Mouse (Mus musculus) heart, adult 8-10 months (tissue): ENCODE results near the gene Cmc2. TPM values are rescaled to one million over a fixed set of nuclear protein-coding genes. Genes with fewer than 3 reads are reported as not detected.

Source experiments
- DNase-seq: peaks from one replicate; pipeline ENCODE4 v3.0.0; 2022; ENCODE audit warnings: low spot score
- total RNA-seq, 4 experiments: library from RNA; stranded (reverse); gene quantifications; 2 replicates each; pipeline ENCODE4 v1.2.4; 2022

Gene Cmc2
- total RNA-seq, 4 experiments from 2014 or later = 65.4 to 79.4 (median 70.2) TPM

GRCm38 (mm10) chr8:116905836-116906235 is 15.4 kb downstream of the Cmc2 start:
- DNase-seq = no peak

GRCm38 (mm10) chr8:116905252-116905651 is 16.0 kb downstream of the Cmc2 start:
- DNase-seq = no peak

- no peak for DNase-seq
Measured at GRCm38 (mm10) chr8:116904736-116905135, 16.5 kb downstream of the Cmc2 start.

GRCm38 (mm10) chr8:116895521-116895920 is 25.7 kb downstream of the Cmc2 start:
- DNase-seq = peak; percentile 26

- no peak for DNase-seq
Measured at GRCm38 (mm10) chr8:116893938-116894337, 27.3 kb downstream of the Cmc2 start.

GRCm38 (mm10) chr8:116892636-116893035 is 28.6 kb downstream of the Cmc2 start:
- DNase-seq = no peak

GRCm38 (mm10) chr8:116892130-116892529 is 29.1 kb downstream of the Cmc2 start:
- no peak for DNase-seq

GRCm38 (mm10) chr8:116891446-116891845 is 29.8 kb downstream of the Cmc2 start:
- DNase-seq = no peak

GRCm38 (mm10) chr8:116887813-116888212 is 33.4 kb downstream of the Cmc2 start:
- no peak for DNase-seq

GRCm38 (mm10) chr8:116881396-116881795 is 39.9 kb downstream of the Cmc2 start:
- no peak for DNase-seq

- no peak for DNase-seq
Measured at GRCm38 (mm10) chr8:116875798-116876450, 45.3 kb downstream of the Cmc2 start.

GRCm38 (mm10) chr8:116873986-116874385 is 47.3 kb downstream of the Cmc2 start:
- no peak for DNase-seq

- DNase-seq = no peak
Measured at GRCm38 (mm10) chr8:116873586-116873985, 47.7 kb downstream of the Cmc2 start.

GRCm38 (mm10) chr8:116872761-116873342 is 48.4 kb downstream of the Cmc2 start:
- peak; percentile 25 for DNase-seq

GRCm38 (mm10) chr8:116868699-116869098 is 52.6 kb downstream of the Cmc2 start:
- no peak for DNase-seq

GRCm38 (mm10) chr8:116867321-116867720 is 53.9 kb downstream of the Cmc2 start:
- DNase-seq = no peak

GRCm38 (mm10) chr8:116866118-116866903 is 54.9 kb downstream of the Cmc2 start:
- DNase-seq = peak; percentile 22

GRCm38 (mm10) chr8:116864514-116864913 is 56.7 kb downstream of the Cmc2 start:
- no peak for DNase-seq

GRCm38 (mm10) chr8:116864022-116864387 is 57.2 kb downstream of the Cmc2 start:
- no peak for DNase-seq

GRCm38 (mm10) chr8:116863357-116864021 is 57.8 kb downstream of the Cmc2 start:
- peak; percentile 80 for DNase-seq

- no peak for DNase-seq
Measured at GRCm38 (mm10) chr8:116862191-116862590, 59.1 kb downstream of the Cmc2 start.

GRCm38 (mm10) chr8:116852042-116852441 is 69.2 kb downstream of the Cmc2 start:
- no peak for DNase-seq
